Mouse (Mus musculus) mesoderm, embryonic 11.5 days (tissue): ENCODE data around the gene Psd.

Experiments
- DNase-seq: peaks from one replicate; pipeline ENCODE4 v3.0.0-alpha.2; 2012; ENCODE audit warnings: low read depth, low spot score

Gene Psd

DNA sequence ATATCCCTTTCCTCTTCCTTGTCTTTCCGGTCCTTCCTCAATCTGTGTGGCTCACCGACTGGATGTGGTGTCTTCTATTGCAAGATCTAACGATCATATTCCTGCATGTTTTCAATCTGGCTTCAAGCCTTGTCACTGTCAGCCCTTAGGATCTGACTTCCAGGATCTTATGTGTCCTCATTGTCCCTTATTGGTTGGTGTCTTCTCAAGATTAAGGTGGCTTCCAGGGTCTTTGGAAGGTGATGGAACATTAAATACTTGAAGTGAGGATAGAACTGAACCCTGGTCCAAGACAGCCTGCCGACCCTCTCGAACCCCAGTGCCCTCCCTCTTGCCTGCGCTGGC is 12.0 kb upstream of the Psd start:
- no peak for DNase-seq

DNA sequence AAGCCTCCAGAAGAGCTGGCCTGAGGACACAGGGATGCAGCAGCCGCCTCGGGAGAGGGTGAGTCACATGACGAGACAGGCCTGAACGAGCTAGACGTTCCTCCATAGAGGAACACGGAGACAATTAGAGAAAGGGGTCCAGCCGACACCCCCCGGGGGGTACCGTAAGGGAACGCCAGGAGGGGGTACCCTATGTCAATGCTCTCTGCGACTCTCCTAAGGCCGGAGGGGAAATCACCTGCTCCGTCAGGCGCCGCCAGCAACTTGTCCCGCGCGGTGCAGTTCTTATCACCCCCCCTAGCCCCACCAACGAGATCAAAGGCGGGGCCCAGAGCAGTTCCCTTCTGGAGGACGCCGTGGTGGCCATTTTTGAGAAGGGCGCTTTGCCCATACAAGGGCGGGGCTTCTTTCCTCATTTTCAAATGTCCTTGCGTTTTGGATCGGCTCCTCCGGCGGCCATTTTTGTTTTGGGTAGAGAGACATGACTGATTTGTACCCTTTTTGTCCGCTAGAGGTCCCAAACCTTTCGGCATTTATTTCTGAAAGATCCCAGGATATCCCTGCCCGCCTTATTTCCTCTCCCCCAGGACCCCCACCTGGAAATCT is 11.5 kb upstream of the Psd start, which contains the start of gene Cuedc2:
Cuedc2 (minus strand) TSS at position 372 of the 606 bp plus-strand sequence.
- DNase-seq = peak; percentile 96

DNA sequence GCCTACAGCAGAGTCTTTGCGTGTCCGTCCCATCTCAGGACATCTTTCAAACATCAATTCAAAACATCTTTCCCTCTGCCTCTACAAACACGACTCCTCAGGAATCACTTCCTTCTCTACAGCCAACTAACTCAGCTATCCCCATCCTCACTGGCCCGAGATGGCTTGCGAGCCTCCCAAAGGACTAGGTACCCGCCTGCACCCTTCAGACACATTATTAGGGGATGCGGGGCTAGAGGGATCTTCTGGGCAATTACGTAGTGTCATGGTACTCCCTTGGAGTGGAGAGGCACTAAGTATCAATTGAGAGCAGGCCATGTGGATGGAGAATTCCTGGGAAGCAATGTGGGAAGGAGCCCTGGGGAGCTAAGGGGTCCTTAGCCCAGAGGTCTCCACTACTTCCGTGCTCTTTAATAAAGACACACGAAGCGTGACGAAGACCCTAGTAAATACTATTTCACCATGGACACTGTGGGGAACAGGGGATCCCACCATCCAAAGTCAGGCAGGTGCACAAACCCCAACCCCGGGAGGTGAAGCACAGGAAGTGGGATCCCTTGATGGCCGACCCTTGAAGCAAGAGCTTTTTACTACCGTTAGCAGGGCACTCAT is 10.9 kb upstream of the Psd start:
- no peak for DNase-seq

DNA sequence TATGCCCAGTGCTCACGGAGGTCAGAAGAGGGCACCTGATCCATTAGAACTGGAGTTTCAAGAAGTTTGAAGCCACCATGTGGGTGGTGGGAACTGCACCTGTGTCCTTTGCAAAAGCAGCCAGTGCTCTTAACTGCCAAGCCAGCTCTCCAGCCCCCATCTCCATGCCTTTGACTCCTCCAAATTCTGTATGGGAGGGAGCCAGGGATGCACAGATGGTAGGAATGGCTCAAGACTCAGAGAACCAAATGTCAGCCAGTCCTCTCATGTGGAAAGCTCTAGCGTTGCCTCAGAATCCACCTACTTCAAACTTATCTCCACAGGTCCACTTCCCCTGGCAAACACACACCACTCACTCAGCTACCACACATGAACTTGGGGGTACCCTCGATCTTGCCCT is 7.0 kb upstream of the Psd start:
- DNase-seq = no peak

DNA sequence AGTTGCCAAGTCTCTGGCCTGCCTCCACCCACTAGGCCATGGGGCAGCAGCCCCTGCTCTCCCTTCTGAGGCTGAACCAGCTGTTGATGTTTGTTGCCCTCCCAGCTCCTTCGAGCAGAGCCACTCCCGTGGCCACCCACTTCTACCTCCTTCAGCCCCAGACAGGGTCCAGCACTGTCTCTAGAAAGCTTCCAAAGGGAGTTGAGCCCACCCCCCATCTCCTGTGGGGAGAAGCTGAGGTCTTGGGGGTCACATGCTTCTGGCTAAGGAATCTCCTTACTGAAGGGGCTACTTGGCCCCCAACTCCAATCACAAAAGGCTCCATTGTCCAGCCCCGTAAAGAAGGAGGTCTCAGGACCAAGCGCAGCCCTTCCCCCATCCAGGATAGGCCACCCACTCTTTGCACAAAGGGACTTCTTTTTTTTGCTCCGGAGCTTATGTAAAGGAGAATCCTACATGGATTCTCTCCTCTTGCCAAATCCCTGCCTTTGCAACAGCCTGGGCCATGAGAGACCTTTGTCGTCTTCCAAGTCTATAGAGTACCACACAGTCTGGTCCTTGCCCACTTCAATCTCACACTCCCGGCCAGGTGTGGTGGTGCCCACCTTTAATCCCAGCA is 5.9 kb upstream of the Psd start:
- no peak for DNase-seq

DNA sequence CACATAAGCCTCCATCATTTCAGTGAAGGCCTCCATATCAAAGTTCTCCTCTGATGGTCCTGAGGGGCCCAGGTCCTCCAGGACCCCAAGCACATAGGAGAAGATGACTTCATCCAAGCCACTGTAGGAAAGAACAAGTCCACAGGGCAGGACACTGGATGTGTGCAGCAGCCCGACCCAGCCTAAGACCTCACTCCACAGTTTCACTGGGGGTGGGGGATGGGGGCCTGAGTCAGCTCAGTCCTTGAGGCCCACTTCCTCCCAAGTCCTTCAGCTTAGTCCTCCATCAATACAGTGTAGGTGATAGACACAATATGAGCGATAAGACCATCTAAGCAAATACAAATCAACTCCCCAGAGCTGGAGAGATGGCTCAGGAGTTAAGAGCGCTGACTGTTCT is 5.0 kb upstream of the Psd start:
- DNase-seq = no peak

DNA sequence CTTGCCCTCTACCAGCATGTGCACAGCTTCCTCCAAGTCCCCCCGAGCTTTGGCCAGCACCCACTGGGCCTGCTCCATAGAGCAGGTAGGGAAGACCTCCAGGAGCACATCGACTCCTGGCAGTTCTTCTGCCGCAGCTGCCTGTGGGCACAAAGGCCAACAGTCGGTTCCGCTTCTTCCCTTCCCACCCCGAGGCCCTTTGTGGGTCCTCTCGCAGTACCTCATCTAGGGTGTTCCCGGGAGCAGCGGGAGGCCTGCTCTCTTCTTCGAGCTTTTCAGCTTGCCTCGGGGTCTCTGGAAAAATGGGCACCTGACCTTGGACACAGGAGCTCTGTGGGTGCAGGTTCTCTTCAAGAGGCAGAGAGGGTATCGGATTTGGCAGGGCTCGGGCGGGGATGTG is 4.4 kb upstream of the Psd start:
- DNase-seq = no peak

DNA sequence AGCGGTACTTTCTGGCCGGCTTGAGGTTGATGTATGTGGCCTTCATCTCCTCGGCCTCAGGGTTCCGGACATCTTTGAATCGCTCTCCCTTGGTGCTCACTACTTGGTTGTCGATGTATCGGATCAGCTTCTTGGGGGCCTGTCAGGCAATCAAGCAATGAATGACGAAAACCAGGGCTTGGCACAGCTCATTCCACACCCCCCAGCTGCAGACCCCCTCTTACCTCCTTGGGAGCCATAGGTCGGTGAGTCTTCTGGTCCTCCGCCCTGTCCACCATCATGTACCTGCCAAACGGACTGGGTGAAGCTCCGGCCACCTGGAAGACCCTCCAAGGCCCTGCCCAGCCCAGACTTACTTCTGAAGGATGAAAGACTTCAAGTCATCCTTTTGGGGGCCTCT is 3.7 kb upstream of the Psd start:
- DNase-seq = no peak

DNA sequence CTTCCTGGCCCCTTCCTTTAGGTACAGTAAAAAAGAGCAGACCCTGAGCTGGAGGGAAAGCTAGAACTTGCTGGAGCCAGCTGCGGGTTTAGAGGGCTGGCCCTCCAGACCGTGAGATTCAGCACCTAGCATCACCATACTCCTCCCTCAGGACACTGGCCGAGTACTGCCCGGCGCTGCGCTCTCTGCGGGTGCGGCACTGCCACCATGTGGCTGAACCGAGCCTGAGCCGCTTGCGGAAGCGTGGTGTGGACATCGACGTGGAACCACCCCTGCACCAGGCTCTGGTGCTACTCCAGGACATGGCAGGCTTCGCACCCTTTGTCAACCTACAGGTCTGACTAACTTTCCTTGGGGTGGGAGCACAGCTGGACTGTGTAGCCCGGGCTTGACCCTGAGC is 3.0 kb upstream of the Psd start:
- DNase-seq = peak; percentile 79

DNA sequence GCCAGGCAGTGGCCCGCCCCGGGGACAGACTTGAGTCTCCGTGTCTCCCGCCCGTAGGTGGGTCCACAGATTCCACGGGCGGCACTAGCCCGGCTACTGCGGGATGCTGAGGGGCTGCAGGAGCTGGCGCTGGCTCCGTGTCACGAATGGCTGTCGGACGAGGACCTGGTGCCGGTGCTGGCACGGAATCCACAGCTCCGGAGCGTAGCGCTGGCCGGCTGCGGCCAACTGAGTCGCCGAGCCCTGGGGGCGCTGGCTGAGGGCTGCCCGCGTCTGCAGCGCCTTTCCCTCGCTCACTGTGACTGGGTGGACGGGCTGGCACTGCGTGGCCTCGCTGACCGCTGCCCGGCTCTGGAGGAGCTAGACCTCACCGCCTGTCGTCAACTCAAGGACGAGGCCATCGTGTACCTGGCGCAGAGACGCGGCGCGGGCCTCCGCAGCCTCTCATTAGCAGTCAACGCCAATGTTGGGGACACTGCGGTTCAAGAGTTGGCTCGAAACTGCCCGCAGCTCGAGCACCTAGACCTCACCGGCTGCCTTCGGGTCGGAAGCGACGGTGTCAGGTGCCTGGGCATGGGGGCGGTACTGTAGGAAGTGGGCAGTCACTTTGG is 2.2 kb upstream of the Psd start:
- DNase-seq = no peak

DNA sequence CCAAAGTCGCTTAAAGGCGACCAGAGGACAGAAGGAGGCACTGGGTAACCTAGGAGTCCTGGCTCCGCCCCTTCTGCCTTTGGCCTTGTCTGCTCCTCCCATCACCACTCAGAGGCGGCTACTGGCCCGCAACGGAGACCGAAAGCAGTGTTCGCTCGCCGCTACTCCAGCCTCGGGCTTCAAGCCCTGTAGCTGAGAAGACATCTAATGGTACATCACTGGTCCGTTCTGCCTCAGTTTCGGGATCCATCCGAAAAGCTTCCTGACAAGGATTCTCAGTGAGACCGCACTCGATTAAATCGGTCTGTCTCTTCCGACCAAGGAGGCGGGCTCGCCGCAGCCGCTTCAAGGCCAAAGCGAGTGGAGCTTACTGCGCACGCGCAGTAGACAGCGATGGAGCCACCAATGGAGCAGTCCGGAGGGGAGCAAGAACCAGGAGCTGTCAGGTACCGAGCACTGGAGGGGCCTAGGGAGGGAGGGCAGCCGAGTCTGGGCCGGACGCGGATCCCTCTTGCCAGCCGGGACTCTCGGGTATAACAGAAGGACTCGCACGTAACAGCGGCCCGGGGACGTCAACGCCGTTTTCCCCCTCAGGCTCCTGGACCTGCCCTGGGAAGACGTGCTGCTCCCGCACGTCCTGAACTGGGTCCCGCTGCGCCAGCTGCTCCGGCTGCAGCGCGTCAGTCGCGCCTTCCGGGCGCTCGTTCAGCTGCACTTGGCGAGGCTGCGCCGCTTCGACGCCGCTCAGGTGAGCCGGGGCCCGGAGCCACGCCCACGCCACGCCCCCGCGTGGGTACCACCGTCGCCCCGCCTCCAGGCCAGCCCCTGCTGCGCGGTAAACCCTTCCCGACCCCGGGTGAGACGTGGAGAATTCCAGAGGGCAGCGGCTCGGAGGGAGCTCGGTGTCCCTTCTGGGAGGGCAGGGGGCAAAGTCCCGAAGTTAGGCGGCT is 1.4 kb upstream of the Psd start, which contains the start of gene Fbxl15:
Fbxl15 (plus strand) TSS at position 104 of the 950 bp plus-strand sequence.
- DNase-seq = peak; percentile 98

DNA sequence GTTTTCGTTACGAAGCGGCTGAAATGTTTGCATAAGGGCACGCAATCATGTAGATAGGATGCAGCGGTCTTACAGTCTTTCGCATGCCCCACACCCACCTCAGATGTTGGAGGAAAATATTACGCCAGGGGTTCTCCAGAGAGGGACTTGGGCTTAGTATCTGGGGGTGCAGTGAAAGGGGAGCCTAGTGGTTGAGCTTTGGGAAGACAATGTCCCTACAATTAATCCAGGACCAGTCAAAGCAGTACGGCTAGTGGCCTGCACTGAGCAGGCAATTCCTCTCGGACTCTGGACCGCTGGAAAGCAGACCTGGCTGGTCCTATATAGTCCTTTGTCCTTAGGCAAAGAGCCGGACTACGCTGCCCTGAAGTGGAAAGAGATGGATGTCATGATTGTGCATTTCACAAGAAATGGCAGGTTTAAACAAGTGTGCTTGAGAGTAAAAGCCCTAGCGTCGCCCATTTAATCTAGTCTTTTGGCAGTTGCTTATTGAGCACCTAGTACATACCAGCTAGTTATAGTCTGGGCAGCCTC is 642 bp upstream of the Psd start:
- DNase-seq = no peak

DNA sequence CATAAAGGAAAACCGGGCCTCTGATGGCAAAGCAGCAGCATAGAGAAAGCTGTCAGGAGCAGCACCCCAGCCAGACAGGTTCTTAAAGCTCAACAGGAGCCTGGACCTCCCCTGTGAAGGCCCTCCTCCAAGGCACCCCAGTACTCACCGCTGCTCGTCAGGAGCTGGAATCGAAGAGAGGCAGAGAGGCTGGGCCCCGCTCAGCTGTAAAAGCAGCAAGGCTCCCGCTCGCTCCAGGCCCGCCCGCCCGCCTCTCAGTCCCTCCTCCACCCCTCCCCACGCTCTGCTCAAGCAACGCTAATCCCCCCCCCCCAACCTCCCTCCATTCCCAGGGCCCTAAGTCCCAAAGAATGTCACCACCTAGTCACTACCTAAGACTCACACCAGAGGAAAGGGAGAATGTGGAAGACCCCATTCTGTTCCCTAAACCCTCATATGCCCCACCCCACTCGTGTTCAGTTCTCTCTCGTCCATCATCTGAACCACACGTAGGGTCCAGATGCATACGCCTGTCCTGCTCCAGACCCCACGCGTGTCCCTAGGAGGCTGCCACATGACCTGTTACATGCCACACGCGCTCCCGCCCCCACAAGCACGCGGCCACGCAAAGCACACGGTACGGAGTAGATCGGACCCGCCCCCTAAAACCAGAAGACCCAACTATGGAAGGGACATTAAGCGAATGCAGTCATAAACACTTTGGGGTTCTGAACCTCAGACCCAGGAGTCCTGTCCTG is 769 bp downstream of the Psd start:
- no peak for DNase-seq

DNA sequence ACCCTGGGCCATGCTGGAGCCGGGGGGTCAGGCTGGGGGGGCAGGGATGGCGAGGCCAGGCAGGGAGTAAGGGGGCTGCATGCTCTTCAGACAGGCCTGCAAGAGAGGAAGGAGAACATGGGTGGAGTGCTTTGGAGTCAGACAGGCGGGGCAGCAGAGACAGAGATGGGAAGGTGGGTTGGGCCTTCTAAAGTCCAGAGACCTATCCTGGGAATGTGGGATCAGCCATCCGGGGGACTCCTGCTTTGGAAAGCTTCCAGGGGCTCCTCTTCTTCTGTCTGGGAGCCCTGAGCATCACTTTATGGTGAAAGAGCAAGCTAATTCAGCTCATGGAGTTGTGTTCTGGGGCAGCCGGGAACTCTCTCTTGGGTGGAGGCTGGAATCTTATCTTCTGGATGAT is 2.0 kb downstream of the Psd start:
- DNase-seq = no peak

DNA sequence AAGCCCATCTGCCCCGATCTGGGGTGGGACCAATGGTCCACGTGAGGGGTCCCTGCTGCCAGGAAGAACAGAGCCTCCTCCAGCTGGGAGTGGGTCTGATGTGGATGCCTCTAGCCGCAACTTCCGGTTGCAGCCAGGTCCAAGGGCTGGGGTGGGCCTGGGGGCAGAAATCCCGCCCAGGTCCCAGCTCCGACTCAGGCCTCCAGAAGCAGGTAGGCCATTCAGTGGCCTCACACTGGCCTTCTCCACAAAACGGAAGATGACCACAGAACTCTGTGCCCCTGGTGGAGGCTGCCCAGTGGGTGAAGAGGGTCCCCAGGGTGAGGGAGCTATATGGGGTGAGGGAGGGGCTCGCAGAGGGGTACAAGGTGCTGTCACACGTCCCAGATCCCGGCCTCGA is 2.6 kb downstream of the Psd start:
- DNase-seq = no peak

DNA sequence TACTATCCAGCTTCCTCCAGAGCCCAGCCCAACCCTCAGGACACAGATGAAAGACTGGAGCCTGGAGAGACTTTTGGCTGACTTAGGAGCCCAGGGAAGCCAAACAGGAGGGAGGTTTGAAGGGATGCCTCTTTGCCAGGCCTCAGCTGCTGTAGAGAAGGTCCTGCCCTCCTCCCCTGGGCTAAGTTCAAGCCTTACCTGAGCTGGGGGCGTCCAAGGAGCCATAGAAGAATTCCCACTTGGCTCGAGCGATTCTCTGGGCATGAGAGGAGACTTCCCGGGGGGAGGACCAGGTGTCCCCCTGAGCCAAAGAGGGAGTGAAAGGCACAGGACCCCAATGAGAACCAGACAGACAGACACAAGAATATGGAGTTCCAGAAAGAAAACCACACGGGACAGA is 3.2 kb downstream of the Psd start:
- no peak for DNase-seq

DNA sequence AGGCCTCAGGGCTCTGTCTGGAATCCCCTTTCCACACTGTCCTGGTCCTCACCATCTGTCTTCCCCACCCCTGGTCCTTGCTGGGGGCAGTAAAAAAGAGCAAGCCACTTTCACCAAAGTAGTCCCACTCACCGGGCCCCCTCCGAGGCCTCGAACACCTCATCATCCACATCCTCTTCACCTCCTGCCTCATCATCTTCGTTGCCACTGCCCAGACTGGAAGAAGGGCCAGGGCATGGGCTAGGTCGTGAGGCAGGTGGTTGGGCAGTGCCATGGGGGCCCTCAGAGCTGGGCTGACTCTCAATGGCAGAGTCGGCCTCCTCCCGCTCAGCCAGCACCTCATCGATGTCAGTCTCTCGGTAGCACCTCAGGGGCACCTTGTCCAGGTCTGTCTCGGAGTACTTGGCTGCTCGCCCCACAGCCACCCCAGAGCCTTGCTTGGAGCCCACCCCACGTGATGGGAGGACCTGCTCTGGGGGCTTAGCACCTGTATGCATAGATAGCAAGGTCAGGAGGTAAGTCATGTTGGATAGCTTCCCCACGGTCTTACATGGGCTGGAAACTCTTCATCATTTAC is 3.9 kb downstream of the Psd start:
- DNase-seq = no peak

DNA sequence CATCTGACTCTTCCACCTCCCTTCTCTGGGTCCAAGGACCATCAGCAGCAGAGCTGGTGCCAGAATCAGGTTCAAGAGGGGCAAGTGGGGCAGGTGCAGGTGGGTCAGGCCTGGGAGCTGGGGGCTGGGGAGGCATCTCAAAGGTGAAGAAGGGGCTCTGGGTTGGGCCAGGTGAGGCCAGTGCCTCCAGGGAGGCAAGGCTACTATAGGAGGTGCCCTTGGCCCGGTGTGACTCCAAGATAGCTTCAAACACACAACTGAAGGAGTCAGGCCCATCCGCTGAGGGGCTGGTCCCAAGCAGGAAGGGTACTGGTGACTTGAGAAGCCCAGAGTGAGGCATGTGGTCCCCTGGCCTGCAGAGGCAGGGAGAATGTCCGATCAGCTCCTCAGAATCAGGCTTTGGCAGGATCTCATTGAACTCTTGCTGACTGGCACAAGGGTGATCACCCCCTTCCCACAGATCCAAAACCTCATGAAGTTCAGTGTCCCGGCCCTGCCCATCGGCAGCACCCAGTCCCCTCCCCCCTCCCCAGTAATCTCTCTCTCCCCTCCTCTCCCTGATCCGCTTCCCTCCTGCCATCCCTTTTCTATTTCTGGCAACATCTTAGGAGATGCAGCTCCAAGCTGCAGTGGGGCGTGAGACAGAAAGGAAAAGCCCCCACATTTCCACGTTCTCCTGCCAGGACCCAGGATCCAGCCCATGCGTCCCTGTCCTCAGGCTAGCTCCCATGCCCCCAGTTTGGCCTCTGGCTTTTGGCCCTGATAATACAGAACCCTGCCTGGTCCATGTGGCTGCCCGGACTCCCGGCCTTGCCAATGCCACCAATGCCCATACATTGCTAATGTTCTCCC is 4.6 kb downstream of the Psd start:
- DNase-seq = no peak

DNA sequence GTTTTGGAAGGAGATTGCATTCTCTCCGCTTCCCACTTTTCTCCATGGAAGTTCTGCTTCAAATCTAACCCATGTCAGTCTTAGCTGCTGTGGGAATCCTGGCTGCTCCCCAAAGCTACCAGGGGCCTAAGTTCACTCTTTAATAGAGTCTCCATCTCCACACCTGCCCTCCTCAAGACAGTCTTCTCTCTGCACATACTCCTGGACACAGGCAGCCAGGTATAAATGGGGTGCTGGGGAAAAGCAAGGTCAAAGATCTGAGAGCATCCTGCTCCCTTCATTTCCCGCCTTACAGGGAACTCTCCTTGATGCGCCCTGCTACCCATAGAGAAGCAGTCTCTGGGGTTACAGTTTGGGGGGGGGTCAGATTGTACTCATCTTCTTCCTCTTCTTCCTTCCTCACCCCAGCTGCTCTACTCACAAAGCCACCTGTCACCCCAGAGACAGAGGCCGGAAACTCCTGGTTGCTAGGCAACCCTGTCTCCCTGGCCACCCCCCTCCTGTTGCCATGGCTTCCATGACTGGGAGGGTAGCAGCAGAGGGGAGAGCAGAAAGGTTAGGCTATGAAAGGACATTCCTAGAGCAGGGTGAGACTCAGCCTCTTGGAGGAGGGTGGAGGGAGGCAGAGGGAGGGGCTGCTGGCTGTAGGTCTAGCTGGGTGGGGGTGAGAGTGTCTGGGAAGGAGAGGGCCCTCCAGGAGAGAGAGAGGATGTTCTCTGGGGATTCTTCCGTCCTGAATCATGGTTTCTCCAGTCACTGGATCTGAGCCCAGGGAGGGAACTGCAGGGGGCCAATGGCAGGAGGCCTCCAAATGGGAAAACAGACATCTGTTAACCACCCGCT is 5.6 kb downstream of the Psd start:
- peak; percentile 74 for DNase-seq
